Mouse (Mus musculus) adrenal gland, postnatal 4 days (tissue): ENCODE data around the gene Zbtb3. TPM values are rescaled to one million over a fixed set of nuclear protein-coding genes. Genes with fewer than 3 reads are reported as not detected.
A peak's percentile ranks its signal among the peaks of the same experiment; 100 is the strongest.
"Not testable (repeated sequence)": the region's sequence is repeated elsewhere in the genome, so short reads cannot be mapped to it uniquely, and the experiment has no call there.

Experiments
- DNase-seq, 2 experiments: peaks; one replicate each; pipeline ENCODE4 v3.0.0; 2021 to 2022; ENCODE audit warnings: low spot score in 2 of 2, mixed read lengths in 2 of 2
- total RNA-seq, 2 experiments: library from RNA; stranded (reverse); gene quantifications; 2 replicates each; pipeline ENCODE4 v1.2.3; 2021

The Zbtb3 gene
- total RNA-seq, 2 experiments from 2014 or later: 2.0 to 2.4 TPM

- no peak for DNase-seq
Measured at GRCm38 (mm10) chr19:8803204-8803780, 937 bp downstream of the Zbtb3 start.

DNA sequence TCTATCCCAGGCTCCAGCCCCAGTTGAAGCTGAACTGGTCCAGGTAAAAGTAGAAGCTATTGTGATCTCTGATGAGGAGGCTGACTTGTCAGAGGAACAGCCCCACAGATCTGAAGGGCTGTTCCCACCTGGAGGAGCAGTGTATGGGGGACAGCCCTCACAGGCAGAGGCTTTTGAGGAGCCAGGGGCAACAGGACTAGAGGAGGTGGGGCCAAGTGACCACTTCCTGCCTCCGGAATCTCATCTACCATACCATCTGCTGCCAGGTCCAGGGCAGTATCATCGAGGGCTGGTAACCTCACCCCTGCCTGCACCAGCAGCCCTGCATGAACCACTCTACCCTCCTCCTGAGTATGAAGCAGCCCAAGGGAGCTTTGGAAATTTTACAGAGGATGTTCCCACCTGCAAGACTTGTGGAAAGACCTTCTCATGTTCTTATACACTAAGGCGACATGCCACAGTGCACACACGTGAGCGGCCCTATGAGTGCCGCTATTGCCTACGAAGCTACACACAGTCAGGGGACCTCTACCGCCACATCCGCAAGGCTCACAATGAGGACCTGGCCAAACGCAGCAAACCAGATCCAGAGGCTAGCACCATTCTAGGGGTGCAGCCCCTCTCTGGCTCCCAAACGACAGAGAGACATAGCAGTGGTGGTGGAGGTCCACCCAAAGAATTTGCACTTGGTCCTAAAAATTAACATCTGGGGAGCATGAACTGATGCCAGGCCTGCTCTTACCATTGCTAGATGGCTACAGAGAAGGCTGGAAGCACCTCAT is 1.7 kb downstream of the Zbtb3 start:
- no peak for DNase-seq

DNA sequence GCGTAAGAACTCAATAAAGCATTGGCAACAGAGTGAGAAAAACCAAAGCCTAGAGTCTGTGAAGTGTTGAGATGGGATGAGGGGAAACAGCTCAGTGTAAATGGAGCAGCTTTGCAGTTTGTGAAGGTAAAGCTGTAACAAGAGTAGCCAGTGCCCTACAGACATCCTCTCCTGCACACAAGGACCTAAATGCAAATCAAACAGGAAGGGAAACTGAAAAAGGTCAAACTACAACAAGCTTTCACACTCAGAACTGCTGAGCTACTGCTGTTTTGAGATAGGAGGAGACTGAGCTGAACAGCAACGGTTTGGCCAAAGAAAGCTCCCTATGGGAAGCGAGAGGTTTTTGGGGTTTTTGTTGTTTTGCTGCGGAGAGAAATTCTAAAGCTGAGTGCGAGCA is 4.5 kb downstream of the Zbtb3 start:
- DNase-seq: no peak

DNA sequence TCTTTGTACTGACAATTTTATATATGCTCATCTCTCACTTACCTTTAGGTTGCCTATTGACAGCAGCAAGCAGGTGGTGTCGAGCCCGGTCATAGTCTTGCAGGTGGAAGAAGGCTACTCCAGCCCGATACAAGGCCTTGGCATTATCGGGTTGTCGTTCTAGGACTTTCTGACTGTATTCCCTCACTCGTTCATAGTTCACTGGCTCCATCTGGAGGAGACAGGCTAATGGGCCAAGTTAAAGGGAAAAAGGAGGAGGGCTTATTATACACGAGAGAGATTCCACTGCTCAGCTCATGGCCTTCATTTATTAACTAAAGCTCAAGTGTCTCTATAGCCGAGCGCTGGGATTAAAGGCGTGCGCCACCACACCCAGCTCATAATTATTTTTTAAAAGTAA is 13.5 kb downstream of the Zbtb3 start:
- no peak for DNase-seq

DNA sequence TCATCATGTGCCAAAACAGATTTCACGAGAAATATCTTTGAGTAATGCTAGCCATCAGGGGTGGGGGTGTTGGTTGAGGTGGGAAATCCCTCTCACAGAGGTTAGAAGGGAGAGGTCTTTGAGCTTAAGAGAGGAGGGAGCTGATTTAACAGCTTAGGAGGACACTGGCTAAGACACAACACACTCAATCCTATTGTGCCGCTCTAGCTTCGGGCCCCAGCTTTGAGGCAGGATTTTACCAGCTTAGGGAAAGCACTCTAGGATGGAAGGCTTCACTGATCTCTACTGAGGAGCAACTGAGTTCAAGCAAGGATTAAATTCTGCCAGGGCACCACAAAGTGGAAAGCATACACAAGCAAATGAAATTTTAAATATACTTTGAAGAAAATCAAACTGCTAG is 14.6 kb downstream of the Zbtb3 start:
- DNase-seq: no peak

DNA sequence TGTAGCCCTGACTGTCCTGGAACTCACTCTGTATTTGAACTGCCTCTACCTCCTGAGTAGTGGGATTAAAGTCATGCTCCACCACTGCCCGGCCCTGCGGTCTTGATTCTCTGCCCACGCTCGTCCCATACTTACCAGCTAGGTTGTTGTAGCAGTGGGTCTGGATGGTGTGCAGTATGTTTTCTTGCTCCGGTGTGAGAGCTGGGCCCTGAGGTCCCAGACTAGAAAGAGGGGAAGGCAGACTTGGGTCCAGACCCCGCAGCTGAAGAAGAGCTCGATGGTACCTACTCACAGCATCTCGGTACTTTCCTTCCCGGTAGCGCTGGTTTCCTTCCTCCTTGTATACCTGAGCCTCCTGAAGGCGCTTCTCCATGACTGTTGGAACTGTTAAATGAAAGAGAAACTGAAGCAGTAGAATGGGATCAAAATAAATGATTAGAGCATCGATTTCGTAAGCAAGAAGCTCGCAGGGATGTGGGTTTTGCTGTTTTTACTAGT is 16.0 kb downstream of the Zbtb3 start:
- no peak for DNase-seq

DNA sequence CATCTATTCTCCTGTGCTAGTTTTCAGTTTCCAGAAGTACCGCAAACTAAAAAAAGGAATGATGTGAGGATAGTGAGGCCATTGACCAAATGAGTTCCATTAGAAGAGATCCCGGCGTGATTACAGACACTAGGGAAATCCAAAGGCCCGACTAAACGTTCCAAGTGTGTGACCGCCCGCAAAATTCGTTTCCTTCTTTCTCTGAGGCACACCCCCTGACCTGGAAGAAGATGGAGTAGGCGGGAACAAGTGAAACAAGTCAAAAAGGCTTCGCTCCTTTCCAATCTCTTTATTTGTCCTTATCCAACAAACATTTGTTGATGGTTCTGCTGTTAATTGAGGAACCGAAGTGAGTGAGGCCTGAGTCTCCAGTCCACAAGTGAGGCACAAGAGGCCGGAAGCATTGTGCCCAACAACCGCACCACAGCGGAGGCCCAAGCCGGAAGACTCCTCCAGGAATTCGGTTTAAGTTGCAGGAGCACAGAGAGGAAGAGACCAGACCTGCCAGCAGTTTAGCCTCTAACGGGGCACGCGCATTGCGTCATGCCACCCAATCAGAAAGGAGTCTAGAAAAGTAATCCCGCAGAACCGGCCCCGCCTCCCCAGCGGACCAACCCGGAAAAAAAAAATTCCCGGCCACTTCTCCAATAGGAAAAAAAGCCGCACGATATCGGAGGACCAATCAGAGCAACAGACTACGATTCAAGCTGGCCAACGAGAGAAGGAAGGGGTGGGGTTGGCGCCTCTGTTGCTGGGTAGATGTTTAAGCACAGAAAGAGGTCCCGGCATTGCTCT is 16.6 kb downstream of the Zbtb3 start, which contains the start of gene Ttc9c:
Ttc9c (minus strand) TSS at position 533 of the 795 bp plus-strand sequence.
- DNase-seq: peak; percentile 76 to 92

- peak; percentile 95 to 97 for DNase-seq
Measured at GRCm38 (mm10) chr19:8819596-8820423, 17.5 kb downstream of the Zbtb3 start, which contains the start of gene Hnrnpul2. Gene Hnrnpul2, plus strand, starts transcription at chr19:8820010.

GRCm38 (mm10) chr19:8820424-8820956 is 18.1 kb downstream of the Zbtb3 start:
- peak in 1 of 2 experiments; percentile 30 for DNase-seq

DNA sequence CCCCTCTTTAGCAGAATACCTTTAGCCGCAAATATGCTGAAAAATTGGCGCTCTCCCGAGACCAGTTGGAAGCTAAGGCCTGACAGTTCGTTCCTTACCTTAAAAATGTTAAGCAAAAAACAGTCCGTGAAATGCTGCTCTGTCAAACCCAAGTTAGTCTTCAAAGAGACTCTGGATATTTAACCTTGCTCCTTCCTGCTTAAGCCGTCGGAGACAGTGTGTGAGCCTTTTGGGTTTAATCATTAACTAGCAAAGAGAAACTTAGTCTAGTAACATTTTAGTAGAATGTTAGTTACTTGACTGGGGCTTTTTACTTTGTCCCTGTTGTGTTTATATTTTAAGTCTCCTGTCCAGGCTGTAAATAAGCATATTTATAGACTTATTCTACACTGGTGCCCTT is 18.8 kb downstream of the Zbtb3 start:
- DNase-seq: no peak

- DNase-seq: no peak
Measured at GRCm38 (mm10) chr19:8822696-8823095, 20.3 kb downstream of the Zbtb3 start.

GRCm38 (mm10) chr19:8829660-8830059 is 27.3 kb downstream of the Zbtb3 start, which contains the start of gene AC129217.1:
Gene AC129217.1, plus strand, starts transcription at chr19:8829773.
- no peak for DNase-seq

- no peak for DNase-seq
Measured at GRCm38 (mm10) chr19:8830664-8831063, 28.3 kb downstream of the Zbtb3 start.

DNA sequence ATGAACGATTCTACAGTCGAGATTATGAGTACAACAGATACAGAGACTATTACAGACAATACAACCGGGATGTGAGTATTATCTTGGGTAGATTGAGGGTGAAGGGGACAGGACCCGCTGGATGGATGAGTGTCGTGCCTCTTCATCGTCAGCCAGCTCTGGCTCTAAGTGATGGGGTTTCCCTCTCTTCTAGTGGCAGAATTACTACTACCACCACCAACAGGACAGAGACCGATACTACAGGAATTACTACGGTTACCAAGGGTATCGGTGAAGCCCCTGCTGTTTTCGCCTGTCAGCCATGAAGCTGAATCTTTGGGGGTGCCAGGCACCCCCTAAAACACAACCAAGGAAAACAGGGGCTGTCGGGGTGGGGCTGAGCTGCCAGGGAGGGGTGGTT is 28.9 kb downstream of the Zbtb3 start:
- no peak for DNase-seq

- DNase-seq: no peak
Measured at GRCm38 (mm10) chr19:8832971-8833370, 30.6 kb downstream of the Zbtb3 start.

DNA sequence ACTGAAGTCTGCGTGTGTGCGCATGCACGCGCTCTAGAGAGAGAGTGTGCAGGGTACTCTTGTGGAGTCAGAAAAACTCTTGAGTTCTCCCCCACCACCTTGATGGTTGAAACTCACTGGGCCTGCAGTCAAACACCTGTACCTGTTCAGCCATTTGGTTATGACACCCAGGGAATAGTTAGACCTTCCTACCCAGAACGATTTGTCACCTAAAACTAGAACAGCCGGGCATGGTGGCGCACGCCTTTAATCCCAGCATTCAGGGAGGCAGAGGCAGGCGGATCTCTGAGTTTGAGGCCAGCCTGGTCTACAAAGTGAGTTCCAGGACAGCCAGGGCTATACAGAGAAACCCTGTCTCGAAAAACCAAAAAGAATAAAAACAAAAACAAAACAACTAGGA is 34.0 kb downstream of the Zbtb3 start:
- not testable (repeated sequence) for DNase-seq

GRCm38 (mm10) chr19:8837251-8837791 is 35.0 kb downstream of the Zbtb3 start, which contains the start of gene Bscl2:
Gene Bscl2, plus strand, starts transcription at chr19:8837467.
- peak; percentile 58 to 72 for DNase-seq

GRCm38 (mm10) chr19:8838041-8838730 is 35.8 kb downstream of the Zbtb3 start:
- no peak for DNase-seq
